Mouse (Mus musculus) liver, embryonic 11.5 days (tissue): ENCODE results near the gene Hmcn2. TPM values are rescaled to one million over a fixed set of nuclear protein-coding genes. Genes with fewer than 3 reads are reported as not detected.

Experiments used
- ATAC-seq: fragments of 200-750 bp; cut with Nextera tagmentation; replicated peaks from 2 replicates; pipeline ENCODE4 v1.8.0; 2017; ENCODE audit warnings: moderate number of reproducible peaks, mild to moderate bottlenecking, moderate TSS enrichment, moderate library complexity; ENCODE audit not compliant: low FRiP score
- DNase-seq: peaks from one replicate; pipeline ENCODE4 v3.0.0-alpha.2; 2017; ENCODE audit warnings: low spot score
- H3K27ac ChIP-seq: fragments of 300-500 bp; sonication (generic); 2 replicates; pipeline ENCODE4 v1.5.1; 2014; ENCODE audit warnings: mild to moderate bottlenecking, low read depth, low read length, control low read depth
- H3K27me3 ChIP-seq: fragments of 300-500 bp; sonication (generic); replicated peaks from 2 replicates; pipeline ENCODE4 v1.6.1; 2014; ENCODE audit warnings: low read length, mixed read lengths; ENCODE audit not compliant: control insufficient read depth, insufficient read depth
- H3K36me3 ChIP-seq: fragments of 300-500 bp; sonication (generic); 2 replicates; pipeline ENCODE4 v1.6.1; 2014; ENCODE audit warnings: mild to moderate bottlenecking, low read length, moderate library complexity, mixed read lengths; ENCODE audit not compliant: control insufficient read depth, insufficient read depth
- H3K4me1 ChIP-seq: fragments of 300-500 bp; sonication (generic); replicated peaks from 2 replicates; pipeline ENCODE4 v1.6.1; 2014; ENCODE audit warnings: low read length, mixed read lengths; ENCODE audit not compliant: control insufficient read depth, insufficient read depth
- H3K4me2 ChIP-seq: fragments of 300-500 bp; sonication (generic); 2 replicates; pipeline ENCODE4 v1.6.1; 2014; ENCODE audit warnings: mild to moderate bottlenecking, control low read depth, moderate library complexity
- H3K4me3 ChIP-seq: fragments of 300-500 bp; sonication (generic); 2 replicates; pipeline ENCODE4 v1.5.1; 2014; ENCODE audit warnings: low read depth, low read length, control low read depth
- H3K9ac ChIP-seq: fragments of 300-500 bp; sonication (generic); 2 replicates; pipeline ENCODE4 v1.6.1; 2014; ENCODE audit warnings: low read depth, low read length, control low read depth
- H3K9me3 ChIP-seq: fragments of 300-500 bp; sonication (generic); 2 replicates; pipeline ENCODE4 v1.6.1; 2016; ENCODE audit warnings: low read length, inconsistent platforms, mixed read lengths; ENCODE audit not compliant: control insufficient read depth
- WGBS: fragments of 180-500 bp; shearing (Covaris S2); extraction: QIAGEN DNeasy Blood & Tissue Kit; methylation state at CpG from one replicate; pipeline ENCODE4 v1.1.7; 2014; 5-methylcytosine and 5-hydroxymethylcytosine counted together
- polyA plus RNA-seq: library from polyadenylated mRNA; unstranded; fragments of >200 nt; fragmentation: Nextera tagmentation; extraction: Ambion mirVana; gene quantifications from 2 replicates; pipeline ENCODE4 v1.2.1, GENCODE M21; 2014

Gene Hmcn2
- polyA plus RNA-seq, 1 experiment from 2014 or later = 0.10 TPM

DNA sequence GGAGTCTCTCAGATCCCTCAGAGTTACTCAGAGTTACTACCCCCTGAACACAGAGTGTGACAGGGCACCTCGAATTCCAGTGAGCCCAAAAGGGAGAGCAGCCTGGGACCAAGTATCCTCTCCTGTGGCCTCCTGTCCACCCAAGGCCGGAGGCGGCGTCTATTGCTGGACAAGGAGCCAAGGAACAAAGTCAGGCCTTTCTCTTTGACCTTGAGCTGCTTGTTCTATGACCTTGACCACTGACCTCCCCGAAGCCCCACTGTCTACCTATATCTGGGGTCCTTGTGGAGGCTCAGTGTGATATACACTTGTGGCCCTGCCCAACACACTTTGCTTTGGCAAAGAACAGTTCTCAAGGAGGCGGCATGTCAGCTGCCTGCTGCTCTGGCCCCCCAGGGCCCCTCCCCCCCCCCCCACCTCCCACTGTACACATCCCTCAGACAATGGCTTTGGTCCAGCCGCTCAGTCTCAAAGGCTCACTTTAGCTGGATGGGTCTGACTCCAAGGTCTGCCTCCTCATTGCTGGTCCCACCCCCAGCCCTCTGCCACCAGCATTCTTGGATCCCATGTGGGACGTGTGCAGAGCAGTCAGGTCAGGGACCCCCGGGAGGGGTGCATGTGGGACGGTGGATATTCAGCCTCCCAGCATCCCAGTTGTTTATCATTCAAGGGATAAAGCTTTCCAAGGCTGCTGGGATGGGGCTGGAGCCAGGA is 162.0 kb downstream of the Hmcn2 start:
- Histone ChIP-seq H3K4me2 (no peak overlapping the region), H3K36me3 (no peaks in the 10 kb centered on the region; the same call in 1 of the 2 replicates), H3K9me3 (no peaks in the 10 kb centered on the region), H3K9ac (no peak overlapping the region), H3K4me1 (peaks cover 6% of the 10 kb centered on the region; the same call in 1 of the 2 replicates), H3K4me3 (no peak overlapping the region), H3K27ac (no peak overlapping the region), H3K27me3 (0 out of 2 replicates have a peak, but pooled peaks cover 4% of the 10 kb centered on the region)
- DNase-seq (no peak), ATAC-seq (no peak)
- 73% methylated on average over 10 of the region's 10 CpGs for WGBS

DNA sequence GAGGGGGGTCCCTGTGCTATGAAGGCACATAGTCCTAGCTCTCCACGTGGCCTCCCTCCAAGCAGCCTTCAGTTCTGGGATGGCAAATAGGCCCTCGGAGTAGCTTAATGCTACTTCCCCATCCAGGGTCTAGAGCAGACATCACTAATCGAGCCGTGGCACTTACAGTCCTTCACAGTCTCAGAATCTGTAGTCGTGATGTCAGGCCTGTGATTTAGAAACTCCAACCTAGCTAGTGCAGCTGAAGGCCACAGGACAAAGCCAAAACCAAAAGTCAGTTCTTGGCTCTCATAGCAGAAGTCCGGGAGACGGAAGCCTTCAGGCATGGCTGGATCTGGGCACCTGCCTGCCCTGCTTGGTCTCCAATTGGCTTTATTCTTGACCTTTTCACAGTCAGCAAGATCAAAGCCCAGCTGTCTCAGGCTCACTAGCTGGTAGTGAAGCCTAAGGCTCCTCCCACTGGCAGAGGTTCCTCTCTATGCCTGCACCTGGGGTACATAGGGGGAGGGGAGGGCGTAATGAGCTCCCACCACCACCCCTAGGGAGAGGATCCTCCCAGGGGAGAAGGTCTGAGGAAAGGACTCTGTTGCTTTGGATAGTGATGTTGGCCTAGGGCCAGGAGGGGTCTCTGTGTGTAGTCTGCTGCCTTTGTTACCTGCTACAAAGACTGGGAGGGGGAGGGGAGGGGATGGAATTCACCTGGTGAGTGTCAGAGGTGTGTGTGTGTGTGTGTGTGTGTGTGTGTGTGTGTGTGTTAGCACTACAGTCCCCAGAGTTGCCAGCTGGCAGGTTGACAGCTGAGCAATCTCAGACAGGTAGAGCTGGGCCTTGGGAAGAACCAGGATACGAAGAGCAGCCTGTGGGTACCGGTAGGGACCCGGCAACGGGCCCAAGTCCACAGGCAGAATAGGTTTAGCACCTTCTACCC is 163.3 kb downstream of the Hmcn2 start:
- Histone ChIP-seq H3K4me3 (no peak overlapping the region), H3K9ac (no peak overlapping the region), H3K27me3 (no peaks in the 10 kb centered on the region), H3K36me3 (no peaks in the 10 kb centered on the region; the same call in 1 of the 2 replicates), H3K4me2 (no peak overlapping the region), H3K9me3 (no peaks in the 10 kb centered on the region), H3K4me1 (no peaks in the 10 kb centered on the region), H3K27ac (no peak overlapping the region)
- 75% methylated on average over 12 of the region's 12 CpGs for whole genome bisulfite sequencing
- no peak for DNase-seq
- ATAC-seq = no peak

DNA sequence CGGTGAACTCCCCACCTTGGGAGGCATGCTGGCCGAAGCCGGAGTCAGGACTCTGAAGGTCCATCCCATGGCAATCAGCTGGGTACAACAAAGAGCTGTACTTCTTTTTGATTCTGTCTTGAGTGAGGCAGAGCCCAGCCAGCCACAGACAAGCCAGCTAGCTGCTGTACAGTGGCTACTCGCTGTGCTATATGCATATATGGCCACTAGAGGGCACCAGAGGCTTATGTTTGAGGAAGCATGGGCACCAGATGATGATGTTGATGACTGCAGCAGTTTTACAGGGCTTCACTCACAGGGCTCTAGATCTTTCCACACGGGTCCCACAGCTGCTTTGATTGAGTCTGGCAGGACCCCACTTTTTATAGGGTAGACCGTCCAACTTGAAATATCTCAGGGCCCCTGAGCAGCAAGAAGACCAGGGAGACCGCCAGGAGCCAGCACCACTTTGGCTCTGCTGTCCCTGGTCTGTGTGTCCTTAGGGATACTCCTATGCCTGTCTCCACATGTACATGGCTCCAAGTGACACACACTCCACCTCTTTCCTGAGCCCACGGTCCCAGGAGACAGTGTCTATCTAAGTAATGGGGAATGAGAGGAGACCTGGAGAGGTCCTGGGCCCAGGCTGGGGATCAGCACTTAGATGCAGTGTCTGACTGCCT is 168.8 kb downstream of the Hmcn2 start:
- Histone ChIP-seq H3K27me3 (no peaks in the 10 kb centered on the region), H3K9me3 (no peaks in the 10 kb centered on the region), H3K9ac (no peak overlapping the region), H3K4me3 (no peak overlapping the region), H3K36me3 (no peaks in the 10 kb centered on the region), H3K4me1 (no peaks in the 10 kb centered on the region), H3K27ac (no peak overlapping the region), H3K4me2 (no peak overlapping the region)
- WGBS = 31% methylated on average over 8 of the region's 8 CpGs
- ATAC-seq (0 out of 2 replicates have a peak, but pooled peaks have one; percentile 43), DNase-seq (peak; percentile 77)

DNA sequence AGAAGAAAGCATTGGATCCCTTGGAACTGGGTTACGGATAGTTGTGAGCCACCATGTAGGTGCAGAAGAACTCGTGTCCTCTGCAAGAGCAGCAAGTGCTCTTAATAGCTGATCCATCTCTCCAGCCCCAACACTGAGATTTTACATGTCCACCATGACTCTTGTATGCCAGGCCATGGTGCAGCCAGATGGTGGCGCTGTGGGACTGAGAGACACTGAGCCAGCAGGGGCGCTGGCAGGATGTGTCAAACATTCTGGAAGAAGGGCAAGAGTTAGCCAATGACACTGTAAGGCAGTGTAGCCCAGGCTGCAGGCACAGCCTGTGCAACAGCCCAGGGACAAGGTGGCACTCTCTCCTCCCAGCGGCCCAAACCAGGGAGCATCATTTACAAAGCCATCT is 170.0 kb downstream of the Hmcn2 start:
- no peak overlapping the region for H3K9ac ChIP-seq
- 35% methylated on average over 5 of the region's 5 CpGs for WGBS
- H3K4me2 ChIP-seq = no peak overlapping the region
- no peaks in the 10 kb centered on the region for H3K36me3 ChIP-seq
- DNase-seq (peak; percentile 74), ATAC-seq (no peak)
- H3K27ac ChIP-seq = no peak overlapping the region
- H3K4me3 ChIP-seq = no peak overlapping the region
- H3K27me3 ChIP-seq = no peaks in the 10 kb centered on the region
- no peaks in the 10 kb centered on the region for H3K9me3 ChIP-seq
- H3K4me1 ChIP-seq = no peaks in the 10 kb centered on the region

DNA sequence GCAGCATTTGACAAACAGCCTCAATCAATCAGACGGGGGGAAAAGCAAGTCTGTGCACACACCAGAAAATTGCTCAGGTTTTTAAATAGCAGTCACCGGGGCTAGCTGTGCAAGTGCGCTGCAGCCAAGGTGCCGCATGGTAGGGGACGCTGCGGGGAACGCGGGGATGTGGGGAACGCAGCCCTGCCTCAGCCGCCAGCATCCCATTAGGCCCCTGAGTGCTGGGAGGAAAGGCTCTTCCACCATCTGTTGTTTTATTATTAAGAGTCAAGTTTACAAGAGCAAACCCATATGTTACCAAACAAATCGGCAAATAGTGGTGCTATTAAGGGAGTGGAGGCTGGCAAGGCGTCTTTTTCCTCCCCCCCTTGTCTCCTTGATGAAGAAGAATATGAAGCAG is 175.0 kb downstream of the Hmcn2 start:
- no peak overlapping the region for H3K9ac ChIP-seq
- H3K36me3 ChIP-seq = no peaks in the 10 kb centered on the region; the same call in 1 of the 2 replicates
- no peaks in the 10 kb centered on the region for H3K4me1 ChIP-seq
- H3K4me2 ChIP-seq = no peak overlapping the region
- no peaks in the 10 kb centered on the region for H3K27me3 ChIP-seq
- DNase-seq (no peak), ATAC-seq (no peak)
- H3K9me3 ChIP-seq = no peaks in the 10 kb centered on the region
- no peak overlapping the region for H3K4me3 ChIP-seq
- no peak overlapping the region for H3K27ac ChIP-seq
- 70% methylated on average over 12 of the region's 12 CpGs for WGBS

DNA sequence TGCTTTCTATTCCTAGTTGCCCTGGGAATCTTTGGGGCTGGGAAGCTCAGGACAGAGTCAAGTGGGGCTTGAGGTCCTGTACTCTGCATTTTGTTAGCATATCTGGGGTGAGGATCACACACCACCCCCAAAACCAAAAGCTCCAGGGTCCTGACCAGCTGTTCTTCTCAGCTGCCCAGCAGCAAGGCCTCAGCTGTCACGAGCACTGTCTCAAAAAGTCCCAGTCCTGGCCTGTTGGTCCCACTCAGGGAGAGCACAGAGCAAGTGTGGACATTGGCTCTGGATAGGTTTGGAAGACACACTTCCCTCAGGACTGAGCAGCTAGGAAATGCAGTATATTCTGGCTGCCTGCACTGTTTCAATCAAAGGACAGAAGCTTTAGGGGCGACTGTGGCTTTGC is 176.3 kb downstream of the Hmcn2 start:
- DNase-seq (no peak), ATAC-seq (no peak)
- Histone ChIP-seq H3K27ac (no peak overlapping the region), H3K9ac (no peak overlapping the region), H3K4me1 (no peaks in the 10 kb centered on the region), H3K4me2 (no peak overlapping the region), H3K36me3 (no peaks in the 10 kb centered on the region; the same call in 1 of the 2 replicates), H3K4me3 (no peak overlapping the region), H3K27me3 (no peaks in the 10 kb centered on the region), H3K9me3 (no peaks in the 10 kb centered on the region)
- 70% methylated on average over 2 of the region's 2 CpGs for WGBS

DNA sequence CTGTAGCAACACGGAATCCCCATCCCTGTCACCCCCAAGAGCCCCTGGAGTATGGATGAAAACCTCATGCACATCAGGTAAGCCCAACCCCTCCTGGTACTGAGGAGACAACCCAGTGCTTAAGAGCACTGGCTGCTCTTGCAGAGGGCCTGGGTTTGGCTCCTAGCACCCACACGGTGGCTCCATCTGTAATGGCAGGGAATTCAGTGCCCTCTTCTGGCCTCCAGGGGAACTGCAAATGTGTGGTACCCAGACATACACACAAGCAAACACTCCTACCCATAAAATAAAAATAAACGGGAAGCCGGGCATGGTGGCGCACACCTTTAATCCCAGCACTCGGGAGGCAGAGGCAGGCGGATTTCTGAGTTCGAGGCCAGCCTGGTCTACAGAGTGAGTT is 178.1 kb downstream of the Hmcn2 start:
- Histone ChIP-seq H3K27ac (no peak overlapping the region), H3K36me3 (no peaks in the 10 kb centered on the region; the same call in 1 of the 2 replicates), H3K9ac (no peak overlapping the region), H3K9me3 (no peaks in the 10 kb centered on the region), H3K27me3 (no peaks in the 10 kb centered on the region), H3K4me1 (no peaks in the 10 kb centered on the region), H3K4me3 (no peak overlapping the region), H3K4me2 (no peak overlapping the region)
- ATAC-seq (no peak), DNase-seq (no peak)
- 91% methylated on average over 8 of the region's 8 CpGs for WGBS

DNA sequence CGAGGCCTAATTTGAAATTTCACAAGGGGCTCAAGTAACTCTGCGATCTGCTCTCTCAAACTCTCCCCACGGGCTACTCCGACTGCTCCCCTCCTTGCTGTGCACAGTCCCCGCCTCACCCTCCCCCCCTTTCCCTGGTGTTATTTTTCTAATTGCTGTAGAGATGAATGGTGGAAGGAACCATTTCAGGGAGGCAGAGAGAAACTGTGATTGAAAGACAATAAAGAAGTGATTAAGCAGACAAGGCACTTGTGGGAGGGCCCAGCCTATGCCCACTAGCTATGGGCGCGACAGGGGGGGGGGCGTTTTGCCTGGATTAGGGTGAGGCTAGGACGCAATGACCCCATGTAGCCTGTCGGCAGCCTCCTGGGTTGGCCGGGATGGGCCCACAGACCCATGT is 179.0 kb downstream of the Hmcn2 start:
- no peaks in the 10 kb centered on the region for H3K27me3 ChIP-seq
- DNase-seq = no peak
- H3K4me2 ChIP-seq = no peak overlapping the region
- no peak overlapping the region for H3K4me3 ChIP-seq
- no peaks in the 10 kb centered on the region for H3K9me3 ChIP-seq
- no peak overlapping the region for H3K9ac ChIP-seq
- no peak for ATAC-seq
- H3K36me3 ChIP-seq = no peaks in the 10 kb centered on the region; the same call in 1 of the 2 replicates
- WGBS = 78% methylated on average over 11 of the region's 11 CpGs
- H3K4me1 ChIP-seq = no peaks in the 10 kb centered on the region
- no peak overlapping the region for H3K27ac ChIP-seq
